Mouse (Mus musculus): ENCODE results near the gene Ndrg4.

Gene Ndrg4

GRCm38 (mm10) chr8:95738596-95738995 is 61.8 kb downstream of the Ndrg4 start:
- peak; percentile 50 for DNase-seq

- DNase-seq = peak; percentile 44
Measured at GRCm38 (mm10) chr8:95741732-95742131, 65.0 kb downstream of the Ndrg4 start.

GRCm38 (mm10) chr8:95748028-95748427 is 71.2 kb downstream of the Ndrg4 start:
- DNase-seq = no peak

- no peak for DNase-seq
Measured at GRCm38 (mm10) chr8:95751924-95752323, 75.1 kb downstream of the Ndrg4 start.

- no peak for DNase-seq
Measured at GRCm38 (mm10) chr8:95760323-95760722, 83.5 kb downstream of the Ndrg4 start.

GRCm38 (mm10) chr8:95764133-95764532 is 87.4 kb downstream of the Ndrg4 start:
- no peak for DNase-seq
